Mouse (Mus musculus) layer of hippocampus, postnatal 10 days (tissue): ENCODE measurements around the gene Syn3. TPM values are rescaled to one million over a fixed set of nuclear protein-coding genes. Genes with fewer than 3 reads are reported as not detected.

ENCODE experiments used
- DNase-seq, 2 experiments: peaks; one replicate each; pipeline ENCODE4 v3.0.0; 2021; ENCODE audit warnings: low spot score in 2 of 2
- total RNA-seq, 2 experiments: library from RNA; stranded (reverse); gene quantifications; 2 replicates each; pipeline ENCODE4 v1.2.3; 2021

Syn3 gene
- total RNA-seq, 2 experiments from 2014 or later: 35.1 to 39.6 TPM

DNA sequence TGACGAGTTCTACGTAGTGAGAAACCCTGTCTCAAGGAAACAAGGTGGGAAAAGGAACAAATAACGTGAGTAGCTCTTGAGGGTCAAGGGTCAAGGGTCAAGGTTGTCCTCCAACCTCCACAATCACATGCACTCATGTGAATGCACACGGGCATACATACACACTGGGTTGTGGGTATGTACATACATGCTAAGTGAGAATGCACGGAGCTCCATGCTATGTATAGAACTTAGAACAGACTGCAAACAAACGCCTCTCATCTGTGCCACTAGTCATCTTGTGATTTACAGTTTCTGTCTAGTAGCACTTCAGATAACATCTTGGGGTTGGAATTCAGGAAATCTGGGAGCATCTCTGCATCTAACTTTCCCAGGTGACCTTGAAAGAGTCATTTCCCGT, 253.3 kb downstream of the Syn3 start:
- no peak for DNase-seq

DNA sequence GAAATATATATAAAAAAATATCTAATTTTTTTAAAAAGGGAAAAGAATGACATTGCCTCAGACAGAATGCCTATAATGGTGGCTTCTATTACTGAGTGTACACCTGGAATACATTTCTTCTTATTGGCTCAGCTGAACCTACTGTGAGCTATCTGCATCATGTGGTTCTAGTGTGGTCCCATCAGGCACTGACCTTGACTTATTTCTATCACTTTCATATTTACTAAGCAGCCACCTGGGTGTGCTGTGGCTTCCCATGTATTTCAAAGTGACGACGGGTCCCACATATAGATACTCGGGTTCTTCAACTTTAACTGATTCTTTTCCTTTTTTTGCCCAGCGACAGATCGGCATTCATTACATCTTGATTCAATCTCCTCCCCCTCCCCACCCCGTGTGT, 255.2 kb downstream of the Syn3 start:
- no peak for DNase-seq

DNA sequence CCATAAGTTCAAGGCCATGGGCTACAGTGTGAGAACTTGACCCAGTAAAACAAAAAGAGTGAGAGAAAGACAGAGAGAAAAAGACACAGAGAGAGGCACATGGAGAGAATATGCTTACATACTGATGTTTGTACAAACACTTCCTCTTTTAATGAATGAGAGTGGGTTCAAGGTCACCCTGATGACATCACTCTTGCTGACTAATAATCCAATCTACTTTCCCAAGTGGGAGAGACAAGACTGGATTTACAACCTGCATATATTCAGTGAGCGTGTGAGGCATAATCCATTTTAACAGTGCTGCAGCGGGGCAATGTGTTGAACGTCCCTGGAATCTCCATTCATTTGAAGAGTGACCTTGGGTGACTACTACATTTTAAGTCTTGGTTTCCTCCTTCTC, 256.0 kb downstream of the Syn3 start:
- DNase-seq: no peak

DNA sequence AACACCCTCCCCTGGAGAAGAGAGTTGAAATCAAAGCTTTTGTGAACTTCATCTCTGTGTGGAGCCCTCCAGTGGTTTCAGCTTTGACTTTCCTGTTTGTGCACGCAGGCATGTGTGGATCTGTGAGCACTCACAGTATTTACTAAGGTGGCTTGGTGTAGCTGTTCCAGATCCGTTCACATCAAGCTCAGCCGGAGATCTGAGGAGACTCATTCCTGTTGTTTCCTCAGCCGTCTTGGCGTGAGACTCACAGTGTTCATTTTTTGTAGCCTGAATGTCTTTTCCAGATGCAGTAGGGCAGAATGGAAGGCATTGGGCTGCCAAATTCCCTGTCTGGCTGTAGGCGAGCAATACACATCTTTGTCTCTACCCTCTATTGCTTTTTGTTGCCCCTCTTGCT, 268.7 kb downstream of the Syn3 start:
- DNase-seq: no peak

GRCm38 (mm10) chr10:86225480-86225879, 273.2 kb downstream of the Syn3 start:
- no peak for DNase-seq

GRCm38 (mm10) chr10:86218984-86219383, 279.7 kb downstream of the Syn3 start:
- no peak for DNase-seq

GRCm38 (mm10) chr10:86216836-86217235, 281.9 kb downstream of the Syn3 start:
- no peak for DNase-seq

DNA sequence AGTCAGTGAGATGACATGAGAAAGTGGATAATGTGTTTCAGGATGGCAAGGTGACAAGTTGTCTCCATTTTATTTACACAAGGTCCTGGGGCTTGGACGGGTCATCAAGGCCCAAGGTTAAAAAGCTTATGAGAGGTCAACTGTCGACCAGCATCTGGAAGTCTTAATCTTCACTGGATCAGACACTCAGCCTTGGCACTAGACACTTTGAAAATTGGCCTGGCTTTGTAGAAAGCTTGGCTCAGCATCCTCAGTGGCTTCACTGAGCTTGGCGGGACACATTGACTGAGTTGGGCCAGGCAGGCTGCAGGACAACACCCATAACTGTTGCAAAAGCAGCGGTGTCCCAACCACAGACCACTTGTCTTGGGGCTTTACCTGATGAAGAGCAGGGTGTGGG, 286.6 kb downstream of the Syn3 start:
- peak in 1 of 2 experiments; percentile 26 for DNase-seq

DNA sequence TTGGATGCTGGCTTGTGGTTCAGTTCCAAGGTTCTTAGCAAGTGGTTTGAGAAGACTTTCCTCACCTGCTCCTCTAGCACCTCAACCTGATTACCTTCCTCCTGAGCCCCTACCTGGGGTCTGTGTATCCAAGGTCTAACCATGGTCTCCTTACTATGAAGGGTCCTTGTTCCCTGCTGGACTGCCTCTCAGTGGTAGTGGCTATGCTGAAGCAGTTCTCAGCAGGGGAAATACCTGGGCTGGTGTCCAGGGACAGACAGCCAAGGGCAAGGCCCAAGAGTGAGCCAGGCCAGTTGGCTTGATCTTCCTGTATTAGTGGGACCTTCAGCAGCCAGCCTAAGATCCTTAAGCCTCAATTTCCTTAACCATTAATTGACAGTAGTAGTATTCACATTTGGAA, 294.8 kb downstream of the Syn3 start:
- DNase-seq: peak; percentile 26 to 32

DNA sequence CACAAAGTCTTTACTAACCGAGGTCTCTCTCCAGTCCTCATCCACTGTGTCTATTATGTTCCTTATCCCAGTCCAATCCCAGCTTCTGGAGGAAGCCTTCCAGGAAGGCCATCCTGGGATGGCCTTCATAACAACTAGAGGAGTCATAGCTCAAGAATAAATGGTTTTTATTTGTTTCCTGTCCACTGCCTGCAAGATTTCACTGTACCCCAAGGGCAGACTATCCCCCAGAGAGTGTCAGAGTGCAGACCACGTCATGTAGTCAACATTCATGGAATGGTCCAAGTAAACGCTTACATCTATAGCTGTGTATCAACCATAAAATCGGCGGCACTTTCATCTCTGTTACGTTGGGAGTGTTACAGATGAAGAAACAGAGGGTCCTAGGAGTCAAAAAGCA, 295.5 kb downstream of the Syn3 start:
- DNase-seq: no peak

- DNase-seq: no peak
Observed at GRCm38 (mm10) chr10:86201826-86202225, 296.9 kb downstream of the Syn3 start.

- DNase-seq: no peak
Observed at GRCm38 (mm10) chr10:86201006-86201405, 297.7 kb downstream of the Syn3 start.

- no peak for DNase-seq
Observed at GRCm38 (mm10) chr10:86196414-86197025, 302.2 kb downstream of the Syn3 start.

GRCm38 (mm10) chr10:86194722-86195121, 304.0 kb downstream of the Syn3 start:
- no peak for DNase-seq

DNA sequence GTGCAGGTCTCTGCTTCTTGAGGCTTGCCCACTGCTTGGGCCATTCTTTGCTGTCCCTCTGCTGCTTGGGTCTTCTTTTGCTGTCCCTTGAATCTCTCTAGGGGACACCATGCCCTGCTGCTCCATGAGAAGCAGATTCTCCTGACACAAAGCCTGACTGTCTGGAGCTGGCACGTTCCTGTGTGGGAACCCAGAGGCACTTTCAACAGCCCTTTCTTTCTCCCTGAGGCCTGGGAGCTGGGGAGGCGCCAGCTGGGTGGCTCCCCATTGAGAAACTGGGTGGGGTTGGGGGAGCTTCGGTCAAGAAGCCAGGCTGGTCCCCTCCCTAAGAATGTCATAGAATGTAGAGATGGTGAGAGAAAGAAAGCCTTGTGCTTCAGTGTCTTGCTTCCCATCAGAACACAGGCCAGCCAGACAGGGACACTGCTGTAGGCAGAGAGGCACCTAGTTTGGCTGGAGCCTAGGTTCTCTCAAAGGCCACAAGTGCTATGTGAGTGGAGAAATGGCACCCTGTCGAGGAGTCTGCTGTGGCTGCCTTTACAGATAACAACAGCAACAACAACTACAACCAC, 304.7 kb downstream of the Syn3 start:
- DNase-seq: peak; percentile 38 to 53

- no peak for DNase-seq
Observed at GRCm38 (mm10) chr10:86188614-86189013, 310.1 kb downstream of the Syn3 start.

GRCm38 (mm10) chr10:86187881-86188280, 310.8 kb downstream of the Syn3 start:
- DNase-seq: no peak

GRCm38 (mm10) chr10:86183148-86183885, 315.4 kb downstream of the Syn3 start:
- DNase-seq: no peak

DNA sequence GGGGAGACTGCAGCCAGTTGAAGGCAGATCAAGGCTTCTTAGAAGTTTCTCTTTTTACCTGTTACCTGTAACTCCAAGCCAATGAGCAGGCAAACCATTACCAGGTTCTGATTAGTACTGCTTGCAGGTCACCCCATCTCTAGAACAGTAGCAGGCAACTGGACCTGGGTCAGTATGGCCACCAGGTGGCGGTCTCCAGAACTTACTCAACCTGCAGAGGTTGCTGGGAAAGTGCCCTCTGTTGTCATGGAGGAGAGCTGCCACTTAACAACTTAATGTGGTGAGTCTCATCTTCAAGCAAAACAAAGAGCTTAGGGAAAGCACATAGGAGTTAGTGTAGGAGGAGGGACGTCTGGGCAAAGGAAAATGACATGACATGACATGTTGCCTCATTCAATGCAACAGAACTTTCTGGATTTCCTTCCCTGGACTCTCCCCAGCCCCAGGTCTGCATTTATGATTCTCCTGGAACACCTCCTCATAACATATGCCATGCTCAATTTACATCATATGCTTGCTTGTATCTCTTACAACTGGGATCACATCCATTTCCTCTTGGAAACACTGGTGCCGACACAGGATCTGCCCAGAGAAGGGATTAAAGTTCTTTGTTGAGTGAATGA, 316.4 kb downstream of the Syn3 start:
- DNase-seq: peak; percentile 54 to 57

DNA sequence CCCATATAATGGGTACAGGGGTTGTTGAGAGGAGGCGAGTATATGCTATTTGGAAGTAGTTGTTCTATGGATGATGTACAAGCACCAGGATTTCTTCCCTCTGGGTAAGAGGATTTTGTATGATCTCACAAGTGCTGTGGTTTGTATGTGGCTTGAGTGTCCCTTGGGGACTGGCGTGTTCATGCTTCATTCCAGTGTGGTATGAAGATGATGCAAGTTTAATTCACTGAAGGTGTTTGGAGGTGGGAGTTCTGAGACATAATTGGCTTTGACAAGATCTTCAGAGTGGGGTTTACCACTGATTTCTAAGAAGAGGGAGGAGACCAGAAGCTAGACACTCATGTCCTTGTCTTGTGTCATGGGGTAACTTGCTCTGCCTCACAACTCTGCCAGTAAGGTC, 322.3 kb downstream of the Syn3 start:
- no peak for DNase-seq

GRCm38 (mm10) chr10:86174017-86174416, 324.7 kb downstream of the Syn3 start:
- DNase-seq: no peak

DNA sequence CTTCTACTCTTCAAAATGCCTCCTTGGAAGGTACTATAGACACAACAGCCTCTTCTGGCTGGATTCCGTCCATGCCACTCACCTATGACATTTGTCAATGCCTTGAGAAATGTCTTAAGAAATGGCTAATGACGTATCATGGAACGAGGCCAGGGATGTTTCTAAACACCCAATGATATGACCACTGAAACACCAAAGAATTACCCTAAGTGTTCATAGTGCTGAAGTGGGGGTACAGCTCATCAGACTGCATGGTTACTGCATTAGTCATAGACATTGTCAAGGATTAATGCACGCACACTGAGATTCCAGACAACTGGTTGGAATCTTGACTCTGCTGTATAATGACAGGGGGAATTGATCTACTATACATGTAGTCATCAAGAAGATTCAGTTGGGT, 325.4 kb downstream of the Syn3 start:
- DNase-seq: no peak
